Mouse (Mus musculus) lung, postnatal 0 days (tissue): ENCODE data around the gene Vegfb. TPM values are rescaled to one million over a fixed set of nuclear protein-coding genes. Genes with fewer than 3 reads are reported as not detected.

Experiments
- ATAC-seq: fragments of 200-750 bp; cut with Nextera tagmentation; 2 replicates; pipeline ENCODE4 v1.8.0; 2017; ENCODE audit warnings: moderate library complexity
- DNase-seq: peaks from one replicate; pipeline ENCODE4 v3.0.0-alpha.2; 2016; ENCODE audit warnings: low spot score
- H3K27ac ChIP-seq: fragments of 300-500 bp; sonication (generic); 2 replicates; pipeline ENCODE4 v1.5.1; 2014; ENCODE audit warnings: antibody characterized with exemption, mild to moderate bottlenecking, low read length, mixed read lengths
- H3K27me3 ChIP-seq: fragments of 300-500 bp; sonication (generic); replicated peaks from 2 replicates; pipeline ENCODE4 v1.6.1; 2014; ENCODE audit warnings: low read length, mixed read lengths; ENCODE audit not compliant: insufficient read depth
- H3K36me3 ChIP-seq: fragments of 300-500 bp; sonication (generic); 2 replicates; pipeline ENCODE4 v1.6.1; 2014; ENCODE audit warnings: low read length, mixed read lengths; ENCODE audit not compliant: insufficient read depth
- H3K4me1 ChIP-seq: fragments of 300-500 bp; sonication (generic); 2 replicates; pipeline ENCODE4 v1.6.1; 2014; ENCODE audit warnings: antibody characterized with exemption, low read depth, low read length, mixed read lengths; ENCODE audit not compliant: insufficient read depth
- H3K4me2 ChIP-seq: fragments of 300-500 bp; sonication (generic); replicated peaks from 2 replicates; pipeline ENCODE4 v1.6.1; 2014; ENCODE audit warnings: low read depth, mild to moderate bottlenecking, low read length, moderate library complexity, mixed read lengths
- H3K4me3 ChIP-seq: fragments of 300-500 bp; sonication (generic); 2 replicates; pipeline ENCODE4 v1.5.1; 2014; ENCODE audit warnings: low read depth, low read length
- H3K9ac ChIP-seq: fragments of 300-500 bp; sonication (generic); replicated peaks from 2 replicates; pipeline ENCODE4 v1.6.1; 2014; ENCODE audit warnings: low read depth, mild to moderate bottlenecking
- H3K9me3 ChIP-seq: fragments of 300-500 bp; sonication (generic); 2 replicates; pipeline ENCODE4 v1.6.1; 2016; ENCODE audit warnings: low read length, mixed read lengths
- CTCF ChIP-seq: IDR thresholded peaks from 2 replicates; pipeline ENCODE4 v1.5.1; 2016; ENCODE audit warnings: antibody characterized with exemption, mild to moderate bottlenecking
- EP300 ChIP-seq: IDR thresholded peaks from 2 replicates; pipeline ENCODE4 v1.6.1; 2016; ENCODE audit warnings: antibody characterized with exemption, mild to moderate bottlenecking, control low read depth
- WGBS: fragments of 180-500 bp; shearing (Covaris S2); extraction: QIAGEN DNeasy Blood & Tissue Kit; methylation state at CpG from one replicate; pipeline ENCODE4 v1.1.7; 2014; 5-methylcytosine and 5-hydroxymethylcytosine counted together
- polyA plus RNA-seq: library from polyadenylated mRNA; unstranded; fragments of >200 nt; fragmentation: Nextera tagmentation; extraction: Ambion mirVana; gene quantifications from 2 replicates; pipeline ENCODE4 v1.2.1, GENCODE M21; 2015

The Vegfb gene
- polyA plus RNA-seq, 1 experiment from 2014 or later: 27.1 TPM

DNA sequence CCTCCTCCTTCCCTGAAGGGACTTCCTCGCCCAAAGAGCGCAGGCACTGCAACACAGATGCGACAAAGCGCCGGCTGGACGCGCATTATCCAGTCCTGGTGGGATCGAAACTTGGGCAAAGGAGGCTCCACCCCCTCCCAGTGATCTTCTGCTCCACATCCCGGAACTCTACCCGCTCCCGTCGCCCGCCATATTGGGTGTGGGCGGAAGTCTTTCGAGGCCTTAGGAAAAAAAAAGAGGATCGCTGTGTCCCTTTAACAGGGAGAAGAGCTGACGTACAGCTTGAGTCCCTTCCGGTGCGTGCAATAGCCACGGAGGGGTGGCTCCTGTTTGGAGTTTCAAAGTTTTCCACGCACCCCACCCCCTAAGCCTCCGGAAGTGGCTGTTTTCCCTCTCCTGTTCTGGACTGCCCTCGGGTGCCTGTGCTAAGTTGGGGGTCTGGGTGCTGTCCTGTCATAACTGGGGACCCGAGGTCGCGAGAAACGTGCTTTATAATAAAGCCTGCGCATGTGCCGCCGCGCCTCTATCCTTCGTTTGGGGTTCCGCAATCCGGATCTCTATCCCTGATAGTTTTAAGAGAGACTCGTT, 36.0 kb downstream of the Vegfb start:
- 0 out of 2 replicates have a peak, but pooled peaks cover 9% of the 10 kb centered on the region for H3K36me3 ChIP-seq
- ATAC-seq (peak; percentile 78), DNase-seq (peak; percentile 99)
- H3K9me3 ChIP-seq: no peaks in the 10 kb centered on the region
- H3K9ac ChIP-seq: peak overlapping the region; percentile 72
- WGBS: under 1% methylated on average over 35 of the region's 35 CpGs
- H3K4me1 ChIP-seq: peaks cover 16% of the 10 kb centered on the region; the same call in 1 of the 2 replicates
- TF ChIP-seq EP300: peak; percentile 96
- TF ChIP-seq CTCF: no peak; the same call in 1 of the 2 replicates
- H3K27me3 ChIP-seq: no peaks in the 10 kb centered on the region
- peak overlapping the region; percentile 99 for H3K27ac ChIP-seq
- peak overlapping the region; percentile 91 for H3K4me2 ChIP-seq
- H3K4me3 ChIP-seq: peak overlapping the region; percentile 64

DNA sequence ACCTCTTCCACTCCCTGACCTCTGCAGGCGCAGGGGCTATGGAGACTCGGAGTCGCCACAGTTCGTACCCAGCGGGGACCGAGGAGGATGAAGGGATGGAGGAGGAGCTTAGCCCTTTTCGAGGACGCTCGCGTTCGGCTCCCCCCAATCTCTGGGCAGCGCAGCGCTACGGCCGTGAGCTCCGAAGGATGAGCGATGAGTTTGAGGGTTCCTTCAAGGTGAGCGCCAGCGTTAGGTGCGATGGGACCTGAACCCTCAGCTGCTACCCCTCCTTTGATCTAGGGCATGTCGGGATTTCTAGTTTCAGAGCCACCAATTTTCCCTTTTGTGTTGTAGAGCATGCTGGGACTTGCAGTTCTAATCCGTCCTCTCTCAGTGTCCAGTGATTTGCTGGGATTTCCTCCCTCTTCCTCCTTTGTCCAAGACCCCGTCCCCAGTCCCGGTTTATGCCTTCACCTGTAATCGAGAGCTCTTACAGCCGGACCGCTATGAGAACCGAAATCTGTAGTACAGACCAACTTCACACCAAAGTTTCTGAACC, 36.8 kb downstream of the Vegfb start:
- ATAC-seq: peak; percentile 3; the same call in 1 of the 2 replicates
- H3K27ac ChIP-seq: peak overlapping the region; percentile 99
- no peaks in the 10 kb centered on the region for H3K27me3 ChIP-seq

DNA sequence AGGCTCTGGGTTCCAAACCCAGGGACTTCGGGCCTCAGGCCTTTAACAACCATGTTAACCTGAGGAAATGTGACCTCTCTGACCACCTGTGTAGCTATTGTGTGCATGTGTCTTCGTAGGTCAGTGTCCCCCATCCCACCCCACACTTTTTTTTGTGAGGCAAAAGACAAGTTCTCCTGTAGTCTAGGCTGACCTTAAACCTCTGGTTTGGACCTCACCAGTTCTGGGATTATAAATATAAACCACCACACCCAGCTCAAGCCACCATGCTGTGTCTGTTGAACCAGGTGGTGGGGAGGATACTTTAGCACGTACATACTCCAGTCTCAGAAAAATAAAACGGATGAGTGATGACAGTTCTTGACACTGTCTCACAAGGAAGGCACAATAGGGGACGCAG, 37.5 kb downstream of the Vegfb start:
- ATAC-seq (no peak), DNase-seq (no peak)
- WGBS: 62% methylated on average over 5 of the region's 5 CpGs
- H3K9ac ChIP-seq: peak overlapping the region; percentile 69
- H3K27me3 ChIP-seq: no peaks in the 10 kb centered on the region
- H3K4me1 ChIP-seq: peaks cover 16% of the 10 kb centered on the region; the same call in 1 of the 2 replicates
- H3K36me3 ChIP-seq: no peaks in the 10 kb centered on the region
- no peak overlapping the region for H3K27ac ChIP-seq
- H3K4me3 ChIP-seq: peak overlapping the region; percentile 64
- TF ChIP-seq EP300 (no peak), CTCF (no peak)
- no peaks in the 10 kb centered on the region for H3K9me3 ChIP-seq
- peak overlapping the region; percentile 91; the same call in 1 of the 2 replicates for H3K4me2 ChIP-seq

More for the DNA sequence above, 36.8 kb downstream of the Vegfb start:
- H3K4me2 ChIP-seq: peak overlapping the region; percentile 91
- TF ChIP-seq CTCF (no peak), EP300 (no peak)
- DNase-seq: peak; percentile 75
- no peaks in the 10 kb centered on the region for H3K9me3 ChIP-seq
- H3K9ac ChIP-seq: peak overlapping the region; percentile 69
- H3K36me3 ChIP-seq: 0 out of 2 replicates have a peak, but pooled peaks cover under 1% of the 10 kb centered on the region
- H3K4me1 ChIP-seq: peaks cover 16% of the 10 kb centered on the region; the same call in 1 of the 2 replicates
- under 1% methylated on average over 26 of the region's 28 CpGs for WGBS
- peak overlapping the region; percentile 64 for H3K4me3 ChIP-seq

DNA sequence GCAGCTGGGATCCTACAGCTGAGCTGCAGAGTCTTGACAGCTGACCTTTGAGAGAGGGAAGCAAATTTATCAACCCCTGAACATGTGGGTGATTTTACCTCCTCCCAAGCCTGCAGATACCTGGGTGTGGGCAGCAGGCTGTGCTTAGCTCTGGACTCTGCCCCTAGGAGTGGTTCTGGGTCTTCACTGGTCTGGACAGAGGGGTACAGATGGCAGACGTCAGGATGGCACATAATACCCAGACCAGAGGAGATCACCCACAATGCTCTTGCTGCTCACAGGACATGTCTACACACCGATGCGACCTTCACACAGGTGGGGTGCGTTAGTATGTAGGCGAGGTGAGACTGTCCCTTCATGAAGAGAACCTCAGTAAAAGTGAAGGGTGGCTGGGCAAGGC, 37.9 kb downstream of the Vegfb start:
- DNase-seq (no peak), ATAC-seq (no peak)
- Histone ChIP-seq H3K4me3 (no peak overlapping the region), H3K27me3 (no peaks in the 10 kb centered on the region), H3K4me2 (no peak overlapping the region), H3K4me1 (peaks cover 16% of the 10 kb centered on the region; the same call in 1 of the 2 replicates), H3K9ac (no peak overlapping the region), H3K27ac (no peak overlapping the region), H3K36me3 (no peaks in the 10 kb centered on the region), H3K9me3 (no peaks in the 10 kb centered on the region)
- 83% methylated on average over 5 of the region's 5 CpGs for WGBS
- TF ChIP-seq CTCF (no peak), EP300 (no peak)

DNA sequence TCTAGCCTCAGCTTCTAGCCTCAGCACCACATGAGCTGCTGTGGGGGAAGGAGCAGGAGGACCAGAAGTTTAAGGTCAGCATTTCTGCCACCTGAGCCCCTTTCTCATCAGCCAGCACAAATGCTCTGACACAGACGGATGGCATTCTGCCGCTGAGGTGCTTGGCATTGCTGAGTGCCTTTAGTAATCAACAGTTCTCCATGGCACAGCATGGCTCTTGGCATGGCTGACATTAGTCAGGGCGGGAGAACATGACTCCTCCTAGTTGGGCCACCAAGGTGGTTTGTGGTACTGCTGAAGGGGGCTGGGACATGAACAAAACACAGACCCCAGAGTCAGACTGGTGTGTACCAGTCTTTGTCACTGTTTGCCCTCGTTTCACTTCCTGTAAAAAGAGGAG, 39.3 kb downstream of the Vegfb start:
- Histone ChIP-seq H3K36me3 (no peaks in the 10 kb centered on the region), H3K9me3 (no peaks in the 10 kb centered on the region), H3K4me2 (no peak overlapping the region), H3K4me1 (peaks cover 6% of the 10 kb centered on the region; the same call in 1 of the 2 replicates), H3K27me3 (no peaks in the 10 kb centered on the region), H3K27ac (no peak overlapping the region), H3K4me3 (no peak overlapping the region), H3K9ac (no peak overlapping the region)
- no peak for TF ChIP-seq CTCF
- no peak for TF ChIP-seq EP300
- no peak for ATAC-seq
- WGBS: 80% methylated on average over 4 of the region's 4 CpGs
- DNase-seq: no peak

DNA sequence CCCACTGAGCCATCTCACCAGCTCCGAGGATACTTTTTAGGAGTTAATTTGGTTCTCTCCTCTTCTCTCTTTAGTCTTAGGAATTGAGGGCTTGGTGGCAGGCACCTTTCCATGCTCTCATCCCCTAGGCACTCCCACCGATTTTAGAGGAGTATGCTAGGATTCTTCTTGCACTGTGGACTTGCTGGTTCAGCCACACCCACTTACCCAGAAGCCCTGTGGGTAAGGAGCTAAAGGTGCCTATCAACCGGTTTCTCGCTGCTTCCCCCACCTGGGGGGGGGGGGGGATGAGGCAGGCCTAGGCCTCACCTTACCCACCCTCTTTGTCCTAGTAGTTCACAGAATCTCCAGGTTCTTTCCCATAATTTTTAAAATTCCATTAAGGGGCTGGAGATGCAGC, 39.7 kb downstream of the Vegfb start:
- ATAC-seq (no peak), DNase-seq (no peak)
- no peak overlapping the region for H3K27ac ChIP-seq
- no peaks in the 10 kb centered on the region for H3K9me3 ChIP-seq
- TF ChIP-seq CTCF (no peak), EP300 (no peak)
- no peak overlapping the region for H3K4me3 ChIP-seq
- no peaks in the 10 kb centered on the region for H3K36me3 ChIP-seq
- 61% methylated on average over 4 of the region's 4 CpGs for WGBS
- H3K4me2 ChIP-seq: no peak overlapping the region
- H3K27me3 ChIP-seq: no peaks in the 10 kb centered on the region
- peaks cover 5% of the 10 kb centered on the region for H3K4me1 ChIP-seq
- H3K9ac ChIP-seq: no peak overlapping the region
